Mouse (Mus musculus) c-Kit-positive CD71-negative TER-119-negative erythroid progenitor cells, embryonic 14.5 days (primary cell): ENCODE results near the gene Tox3.

Experiments used
- DNase-seq: peaks from one replicate; pipeline ENCODE4 v3.0.0-alpha.2; 2013; ENCODE audit warnings: low read depth

Tox3 gene

DNA sequence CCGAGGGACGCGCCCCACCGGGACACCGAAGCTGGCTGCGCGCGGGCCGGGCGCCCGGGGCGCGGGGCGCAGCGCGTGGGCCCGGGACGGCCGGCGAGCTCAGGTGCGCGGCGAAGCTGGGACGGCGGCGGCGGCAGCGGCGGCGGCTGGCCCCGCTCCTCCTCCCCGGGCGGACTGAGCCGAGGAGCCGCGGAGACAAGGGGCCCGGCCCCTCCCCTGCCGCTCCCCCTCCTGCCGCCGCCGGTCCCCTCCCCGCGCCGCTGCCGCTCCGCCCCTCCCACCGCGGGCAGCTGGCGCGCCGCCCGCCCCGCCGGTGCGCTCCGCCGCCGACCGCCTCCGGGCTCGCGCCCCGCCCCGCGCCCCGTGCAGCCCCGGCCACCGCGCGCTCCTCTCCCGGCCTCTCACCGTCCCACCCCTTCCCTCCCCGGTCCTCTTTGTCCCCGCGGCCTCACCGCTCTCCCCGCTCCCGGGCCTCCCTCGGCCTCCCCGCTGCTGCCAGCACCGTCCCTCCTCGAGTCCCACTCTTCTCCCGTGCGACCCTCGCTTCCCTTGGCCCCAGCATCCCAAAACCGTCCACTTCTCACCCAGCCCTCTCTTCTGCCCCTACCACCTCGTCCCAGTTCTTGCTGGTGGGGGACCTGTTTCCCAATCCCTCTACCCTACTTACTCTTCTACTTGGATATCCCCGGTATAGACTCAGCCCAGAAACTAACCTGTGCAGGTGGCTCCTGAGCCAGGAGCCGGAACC, at the start of gene Tox3:
Gene Tox3, minus strand, starts transcription at position 166 of the 748 bp plus-strand sequence.
- no peak for DNase-seq

DNA sequence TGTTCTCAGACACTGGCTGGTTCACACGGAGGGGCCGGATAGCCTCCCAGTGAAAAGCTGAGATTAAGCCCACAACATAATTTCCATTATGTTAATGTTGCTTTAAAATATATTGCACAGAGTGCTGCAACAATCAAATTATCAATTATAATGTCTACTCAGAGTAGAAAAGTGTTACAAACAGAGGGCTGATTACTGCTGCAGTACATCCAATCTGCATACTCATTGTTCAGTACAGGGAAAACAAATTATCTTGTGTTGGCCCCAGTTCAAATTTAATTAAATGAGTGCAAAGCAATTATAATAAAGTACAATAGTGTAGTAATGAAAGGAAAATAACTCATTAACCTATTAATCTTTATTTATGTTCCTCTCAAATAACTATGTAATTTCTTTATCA, 44.5 kb upstream of the Tox3 start:
- no peak for DNase-seq

DNA sequence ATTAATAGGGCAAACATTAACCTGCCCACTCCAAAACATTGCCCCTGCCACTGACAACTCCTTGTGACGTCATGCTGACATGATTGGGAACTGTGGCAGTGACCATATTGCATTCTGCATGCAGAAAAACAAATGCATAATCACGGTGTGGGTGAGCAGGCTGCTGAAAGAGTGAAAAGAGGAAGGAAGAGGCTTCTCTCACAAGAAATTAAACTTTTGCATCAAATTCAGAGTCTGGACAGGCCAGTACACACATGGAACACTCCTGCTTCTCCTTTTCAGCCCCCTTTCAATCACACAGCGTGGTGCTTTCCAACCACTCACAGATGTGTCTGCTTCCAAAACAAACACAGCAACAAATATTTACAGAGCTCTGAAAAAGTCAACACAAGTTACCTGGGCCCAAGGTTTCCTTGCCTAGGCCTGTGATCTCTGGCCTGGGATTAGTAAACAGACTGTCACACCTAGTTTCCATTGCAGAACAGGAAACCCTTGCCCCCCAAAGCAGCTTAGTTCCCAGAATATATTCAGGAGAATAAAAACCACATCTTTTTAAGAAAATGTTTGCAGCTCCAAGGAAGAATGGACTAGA, 43.4 kb upstream of the Tox3 start:
- no peak for DNase-seq

DNA sequence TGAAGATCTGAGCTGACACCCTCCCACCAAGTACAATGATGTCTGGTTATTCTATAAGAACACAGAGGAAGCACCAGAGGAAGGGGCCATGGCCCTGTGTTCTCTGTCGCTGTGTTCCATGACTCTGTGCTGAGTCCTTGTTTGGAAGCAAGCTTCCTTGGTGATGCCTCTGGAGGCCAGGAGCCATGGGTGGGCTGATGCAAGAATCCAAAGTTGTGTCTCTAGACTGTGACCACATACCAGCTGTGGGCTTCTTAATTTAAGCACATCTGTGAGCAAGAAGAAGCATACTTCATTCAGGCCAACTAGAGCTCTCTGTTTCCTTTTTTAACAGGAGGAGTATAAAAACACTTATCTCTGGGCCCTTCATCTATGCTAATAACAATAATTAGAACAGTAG, 42.7 kb upstream of the Tox3 start:
- no peak for DNase-seq

DNA sequence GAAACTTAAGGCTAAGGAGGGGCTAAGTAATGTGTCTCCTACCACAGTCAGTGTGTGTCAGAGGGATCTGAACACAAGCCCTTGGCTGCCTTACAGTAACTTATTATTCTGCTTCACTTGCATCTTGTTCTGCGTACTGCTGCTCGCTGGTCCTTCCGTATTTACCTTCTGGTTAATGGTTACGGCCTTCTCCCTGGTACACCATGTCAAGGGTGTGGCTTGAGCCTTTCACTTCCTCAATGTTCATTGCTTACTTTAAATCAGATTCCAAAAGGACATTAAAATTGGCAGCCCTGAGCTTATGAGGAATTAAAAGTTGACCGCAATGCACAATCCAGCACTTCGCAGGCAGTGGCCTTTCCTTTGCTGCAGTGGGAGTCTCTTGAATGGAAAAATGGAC, 30.9 kb upstream of the Tox3 start:
- DNase-seq = no peak

GRCm38 (mm10) chr8:90378036-90378435, 29.9 kb upstream of the Tox3 start:
- DNase-seq = no peak

DNA sequence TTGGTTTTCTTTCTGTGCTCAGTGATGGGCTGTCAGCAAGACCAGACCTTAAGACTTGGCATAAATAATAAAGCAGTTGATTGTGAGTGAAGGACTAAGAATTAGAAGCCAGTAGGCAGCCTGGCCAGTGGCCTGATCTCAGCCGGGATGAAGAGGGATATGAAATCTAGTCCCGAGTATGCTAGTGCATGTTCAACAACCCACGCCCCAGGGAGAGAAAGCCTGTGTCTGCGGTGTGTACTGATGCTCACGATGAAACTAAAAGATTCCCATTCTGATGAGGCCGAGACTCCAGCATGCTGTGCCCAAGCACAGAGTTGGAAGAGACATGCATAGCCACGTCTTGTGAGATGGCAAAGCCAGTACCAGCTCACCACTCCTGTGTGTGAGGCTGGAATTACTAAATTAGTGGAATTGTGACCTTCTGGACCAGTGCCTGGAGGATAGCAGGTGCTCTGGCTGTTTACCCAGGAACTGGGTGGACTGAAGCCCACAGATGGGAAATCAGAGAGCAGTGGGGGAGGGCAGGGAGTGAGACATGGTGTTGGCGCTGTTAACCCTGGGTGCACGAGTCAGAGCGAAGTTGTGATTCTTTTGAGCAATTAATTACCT, 23.6 kb upstream of the Tox3 start:
- no peak for DNase-seq

- DNase-seq = no peak
Observed at GRCm38 (mm10) chr8:90369876-90370275, 21.7 kb upstream of the Tox3 start.

DNA sequence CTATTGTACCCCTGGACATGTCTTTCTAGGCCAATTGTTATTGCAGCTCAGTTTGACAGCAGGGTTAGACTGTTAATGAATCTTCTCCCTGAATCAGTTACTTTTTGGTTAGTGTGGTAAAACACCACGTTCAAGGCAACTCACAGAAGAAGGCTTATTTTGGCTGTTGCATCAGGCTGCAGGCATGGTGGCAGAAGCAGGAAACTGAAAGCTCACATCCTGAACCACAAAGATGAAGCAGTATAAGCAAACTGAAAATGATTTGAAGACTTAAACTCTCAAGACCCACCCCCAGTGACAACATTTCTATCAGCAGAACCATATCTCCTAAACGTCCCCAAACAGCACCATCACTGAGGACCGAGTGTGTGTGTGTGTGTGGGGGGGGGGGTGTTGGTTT, 8.6 kb upstream of the Tox3 start:
- no peak for DNase-seq

DNA sequence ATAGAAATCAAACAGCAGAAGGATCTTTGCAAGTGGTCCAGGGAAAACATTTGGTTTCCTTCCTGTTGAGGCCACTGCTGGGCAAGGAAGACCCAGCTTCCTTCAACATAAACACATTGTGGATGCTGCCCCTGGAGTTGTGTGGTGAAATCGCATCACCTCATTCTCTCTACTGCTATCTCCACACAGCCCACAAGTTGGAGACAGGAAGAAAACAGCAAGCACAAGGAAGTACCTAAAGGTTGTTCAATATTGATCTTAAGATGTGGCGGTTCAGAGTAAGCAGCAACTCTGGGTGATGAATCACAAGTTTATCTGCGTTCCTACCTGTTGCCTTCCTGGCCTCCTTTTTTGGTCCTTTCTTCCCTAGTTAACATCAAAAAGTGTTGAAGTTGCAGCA, 6.6 kb upstream of the Tox3 start:
- no peak for DNase-seq

DNA sequence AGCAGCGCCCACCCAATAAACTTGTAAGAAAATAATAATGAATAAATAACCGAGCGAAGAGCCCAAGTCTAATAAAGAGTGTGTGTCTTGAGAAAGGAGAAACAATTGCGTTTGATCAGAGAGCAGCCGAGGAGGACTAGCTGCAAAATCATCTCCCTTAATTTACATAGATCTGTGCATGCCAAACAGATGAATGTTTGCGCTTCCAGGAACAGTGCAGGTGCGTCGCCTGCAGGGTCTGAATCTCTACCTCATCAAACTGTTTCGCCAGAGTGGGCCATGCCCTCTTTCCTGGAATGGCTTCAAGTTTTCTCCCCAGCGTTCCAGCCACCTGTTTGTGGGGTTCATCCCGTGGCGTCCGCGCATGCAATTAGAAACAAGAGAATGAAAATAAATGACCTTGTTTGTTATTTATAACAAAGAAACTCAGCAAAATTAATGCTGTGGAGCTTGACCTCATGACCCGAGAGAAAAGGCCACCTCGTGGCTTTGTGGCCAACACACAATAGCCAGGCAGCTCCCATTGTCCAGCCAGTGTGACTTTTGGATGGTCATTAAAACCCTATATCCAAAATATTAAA, 5.9 kb upstream of the Tox3 start:
- DNase-seq = no peak

DNA sequence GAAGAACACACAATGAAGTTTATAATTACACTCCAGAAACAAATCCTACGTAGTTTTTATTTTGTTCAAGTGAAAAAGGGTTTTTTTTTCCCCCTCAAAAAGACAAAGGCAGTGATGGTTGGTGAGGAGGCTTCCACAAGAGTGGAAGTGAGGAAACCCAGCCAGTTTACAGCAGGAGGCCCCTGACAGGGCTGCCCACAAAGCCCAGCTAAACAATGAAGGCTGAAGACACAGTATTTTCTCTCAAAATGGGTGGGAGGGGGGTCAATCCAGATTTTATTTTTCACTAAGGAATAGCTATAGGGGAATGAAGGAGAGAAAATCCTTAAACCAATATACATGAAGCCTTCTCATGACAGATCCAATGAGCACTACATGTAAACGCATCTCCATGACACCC, 5.4 kb upstream of the Tox3 start:
- DNase-seq = no peak

DNA sequence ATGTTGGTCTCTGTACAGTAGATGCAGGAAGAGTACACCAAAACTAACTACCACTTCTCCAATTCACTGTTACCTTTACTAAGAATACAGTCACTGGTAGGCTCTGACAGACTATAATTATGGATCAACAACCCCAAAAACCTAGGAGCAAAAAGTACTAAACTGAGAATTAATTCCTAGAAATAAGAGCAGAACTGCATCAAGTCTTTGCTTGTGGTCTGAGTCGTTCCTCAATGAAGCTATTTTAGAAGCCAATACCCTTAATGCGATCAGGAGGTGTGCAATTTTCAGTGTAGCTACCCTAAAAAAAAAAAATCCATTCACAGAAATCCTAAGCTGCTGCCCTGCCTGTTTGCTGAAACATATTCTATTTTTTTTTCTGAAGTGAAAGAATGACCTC, 4.8 kb upstream of the Tox3 start:
- no peak for DNase-seq

DNA sequence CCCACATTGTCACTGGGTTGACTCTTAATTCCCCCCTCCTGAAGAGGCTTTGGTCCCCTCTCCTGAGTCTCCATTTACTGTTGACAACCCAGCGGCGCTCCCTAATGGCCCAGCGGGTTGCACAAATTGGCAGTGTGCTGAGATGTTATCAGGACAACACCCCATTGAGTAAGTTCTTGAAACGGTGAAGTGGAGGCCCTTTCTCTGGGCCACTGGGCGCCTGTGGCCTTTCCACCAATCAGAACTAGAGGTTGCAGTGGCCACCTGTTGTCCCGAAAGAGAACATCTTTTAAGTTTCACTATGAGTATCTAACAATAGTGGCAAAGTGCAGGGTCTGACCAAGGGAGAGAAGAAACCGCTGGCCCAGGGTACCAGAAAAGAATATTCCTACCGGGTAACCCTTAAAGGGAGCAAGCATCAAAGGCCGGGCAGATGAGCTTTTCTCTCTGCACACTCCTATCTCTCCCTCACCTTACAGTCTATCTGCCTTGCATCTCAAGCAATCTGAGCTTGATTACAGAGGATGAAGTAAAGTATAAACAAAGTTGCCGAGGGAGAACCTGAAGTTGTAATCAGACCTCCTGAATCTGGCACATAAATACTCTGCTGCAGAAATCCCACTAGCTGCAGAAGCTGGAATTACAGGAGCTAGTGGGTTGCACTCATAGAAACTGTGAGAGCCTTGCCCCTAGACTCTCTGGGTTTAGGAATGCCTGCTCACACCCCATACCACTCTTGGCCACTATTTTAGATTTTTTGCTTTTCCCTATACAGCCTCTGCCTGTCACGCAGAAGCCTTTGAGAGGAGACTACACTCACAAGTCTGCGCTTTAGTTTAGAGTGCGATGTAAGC, 1.8 kb upstream of the Tox3 start:
- no peak for DNase-seq

GRCm38 (mm10) chr8:90348926-90349683, 962 bp upstream of the Tox3 start:
- DNase-seq = no peak

DNA sequence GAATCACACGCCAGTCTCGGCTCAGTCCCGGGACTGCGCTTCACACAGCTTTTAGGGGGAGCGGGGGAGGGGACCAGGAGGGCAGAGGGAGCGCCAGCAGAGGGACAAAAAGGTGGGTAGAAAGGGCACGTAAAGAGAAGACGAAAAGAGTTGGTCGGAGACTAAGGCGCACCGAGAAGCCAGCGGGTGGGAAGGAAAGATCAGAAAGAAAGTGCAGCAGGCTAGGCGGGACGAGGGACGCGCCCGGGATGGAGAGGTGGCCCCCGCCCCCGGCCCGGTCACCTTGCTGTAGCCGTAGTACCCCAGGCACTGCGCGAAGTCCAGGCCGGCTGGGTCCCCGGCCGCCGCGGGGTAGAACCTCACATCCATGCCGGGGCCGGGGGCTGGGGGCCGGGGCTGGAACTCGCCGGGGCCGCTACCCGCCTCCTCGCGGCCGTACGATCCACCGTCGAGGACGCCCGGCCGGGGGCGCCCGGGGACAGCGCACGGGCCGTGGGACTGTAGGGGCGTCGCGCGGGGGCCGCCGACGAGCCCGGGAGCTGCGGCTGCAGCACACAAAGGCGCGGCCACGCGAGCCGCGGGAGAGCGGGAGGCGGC, 464 bp downstream of the Tox3 start:
- DNase-seq = no peak

DNA sequence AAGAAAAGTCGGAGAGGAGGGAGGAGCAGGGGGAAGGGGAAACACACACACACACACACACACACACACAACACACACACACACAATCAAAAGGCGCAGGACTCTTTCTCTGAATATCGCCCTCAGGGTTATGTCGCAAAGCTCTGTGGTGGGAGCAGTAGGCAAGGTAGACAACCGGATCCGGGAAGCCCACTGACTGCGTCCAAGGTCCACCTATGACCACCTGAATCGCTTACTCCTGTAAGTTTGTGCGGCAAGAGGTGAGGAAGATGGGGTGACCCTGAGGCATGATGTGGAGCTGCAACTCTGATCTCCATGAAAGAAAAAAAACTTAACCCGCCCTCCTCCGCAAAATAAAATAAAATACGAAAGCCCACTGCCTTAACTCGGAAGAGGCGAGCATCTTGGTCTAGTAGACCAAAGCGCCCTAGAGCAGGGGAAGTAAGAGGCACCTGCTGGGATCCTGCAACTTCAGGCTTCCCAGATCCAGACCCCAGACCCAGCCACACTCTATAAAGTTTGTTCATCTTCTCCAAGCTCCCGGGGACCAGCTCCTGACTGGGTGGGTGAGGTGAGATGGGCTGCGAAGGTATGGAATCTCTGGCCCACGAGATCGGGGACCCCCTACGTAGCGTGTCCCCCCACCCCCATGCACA, 1.1 kb downstream of the Tox3 start:
- DNase-seq = no peak

- DNase-seq = no peak
Observed at GRCm38 (mm10) chr8:90346138-90346879, 1.8 kb downstream of the Tox3 start.

- no peak for DNase-seq
Observed at GRCm38 (mm10) chr8:90330377-90331285, 17.5 kb downstream of the Tox3 start.
